Mouse (Mus musculus): ENCODE measurements around the gene Arhgap10. TPM values are rescaled to one million over a fixed set of nuclear protein-coding genes. Genes with fewer than 3 reads are reported as not detected.

The Arhgap10 gene
- total RNA-seq, 2 experiments from 2014 or later, result 15.8 to 20.1 TPM

GRCm38 (mm10) chr8:77456263-77456662 lies 61.5 kb downstream of the Arhgap10 start:
- intact Hi-C loops (cut with DNase I), result no loop called here
- no peak for DNase-seq (ENCODE audit: low spot score in 2 of 2)

GRCm38 (mm10) chr8:77453836-77454235 lies 63.9 kb downstream of the Arhgap10 start:
- no peak for DNase-seq (ENCODE audit: low spot score in 2 of 2)
- intact Hi-C loops (cut with DNase I), result no loop called here

- intact Hi-C loops (cut with DNase I), result no loop called here
- DNase-seq (ENCODE audit: low spot score in 2 of 2), result no peak
Observed at GRCm38 (mm10) chr8:77451466-77452382, 66.0 kb downstream of the Arhgap10 start.

- no peak for DNase-seq (ENCODE audit: low spot score in 2 of 2)
- intact Hi-C loops (cut with DNase I), result no loop called here
Observed at GRCm38 (mm10) chr8:77451052-77451451, 66.7 kb downstream of the Arhgap10 start.

GRCm38 (mm10) chr8:77446294-77446693 lies 71.5 kb downstream of the Arhgap10 start:
- intact Hi-C loops (cut with DNase I), result no loop called here
- DNase-seq (ENCODE audit: low spot score in 2 of 2), result no peak

DNA sequence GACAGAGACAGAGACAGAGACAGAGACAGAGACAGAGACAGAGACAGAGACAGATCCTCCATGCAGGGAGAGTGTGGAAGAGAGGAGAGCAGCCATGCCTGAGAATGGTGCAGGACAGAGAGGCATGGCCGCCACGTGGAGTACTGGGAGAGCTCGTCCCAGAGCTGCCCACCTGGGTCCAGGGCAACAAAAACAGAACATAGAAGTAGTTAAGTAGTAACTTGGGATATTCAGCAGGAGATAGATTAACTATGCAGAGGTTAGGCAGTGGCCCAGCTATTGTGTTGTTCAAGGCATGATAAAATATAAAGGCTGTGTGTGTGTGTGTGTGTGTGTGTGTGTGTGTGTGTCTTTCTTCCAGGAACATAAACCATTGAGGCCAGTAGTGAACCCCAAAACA lies 72.1 kb downstream of the Arhgap10 start:
- no peak for DNase-seq (ENCODE audit: low spot score in 2 of 2)
- intact Hi-C loops (cut with DNase I), result no loop called here

GRCm38 (mm10) chr8:77444166-77444870 lies 73.4 kb downstream of the Arhgap10 start:
- peak in 1 of 2 experiments; percentile 64 for DNase-seq (ENCODE audit: low spot score in 2 of 2)
- intact Hi-C loops (cut with DNase I), result no loop called here

- intact Hi-C loops (cut with DNase I), result no loop called here
- no peak for DNase-seq (ENCODE audit: low spot score in 2 of 2)
Observed at GRCm38 (mm10) chr8:77442452-77442851, 75.3 kb downstream of the Arhgap10 start.

- intact Hi-C loops (cut with DNase I), result no loop called here
- no peak for DNase-seq (ENCODE audit: low spot score in 2 of 2)
Observed at GRCm38 (mm10) chr8:77440913-77441312, 76.8 kb downstream of the Arhgap10 start.

GRCm38 (mm10) chr8:77440324-77440880 lies 77.4 kb downstream of the Arhgap10 start:
- intact Hi-C loops (cut with DNase I), result no loop called here
- no peak for DNase-seq (ENCODE audit: low spot score in 2 of 2)

GRCm38 (mm10) chr8:77439670-77440069 lies 78.1 kb downstream of the Arhgap10 start:
- DNase-seq (ENCODE audit: low spot score in 2 of 2), result no peak
- intact Hi-C loops (cut with DNase I), result no loop called here

GRCm38 (mm10) chr8:77437807-77438493 lies 79.8 kb downstream of the Arhgap10 start:
- DNase-seq (ENCODE audit: low spot score in 2 of 2), result no peak
- intact Hi-C loops (cut with DNase I), result no loop called here

DNA sequence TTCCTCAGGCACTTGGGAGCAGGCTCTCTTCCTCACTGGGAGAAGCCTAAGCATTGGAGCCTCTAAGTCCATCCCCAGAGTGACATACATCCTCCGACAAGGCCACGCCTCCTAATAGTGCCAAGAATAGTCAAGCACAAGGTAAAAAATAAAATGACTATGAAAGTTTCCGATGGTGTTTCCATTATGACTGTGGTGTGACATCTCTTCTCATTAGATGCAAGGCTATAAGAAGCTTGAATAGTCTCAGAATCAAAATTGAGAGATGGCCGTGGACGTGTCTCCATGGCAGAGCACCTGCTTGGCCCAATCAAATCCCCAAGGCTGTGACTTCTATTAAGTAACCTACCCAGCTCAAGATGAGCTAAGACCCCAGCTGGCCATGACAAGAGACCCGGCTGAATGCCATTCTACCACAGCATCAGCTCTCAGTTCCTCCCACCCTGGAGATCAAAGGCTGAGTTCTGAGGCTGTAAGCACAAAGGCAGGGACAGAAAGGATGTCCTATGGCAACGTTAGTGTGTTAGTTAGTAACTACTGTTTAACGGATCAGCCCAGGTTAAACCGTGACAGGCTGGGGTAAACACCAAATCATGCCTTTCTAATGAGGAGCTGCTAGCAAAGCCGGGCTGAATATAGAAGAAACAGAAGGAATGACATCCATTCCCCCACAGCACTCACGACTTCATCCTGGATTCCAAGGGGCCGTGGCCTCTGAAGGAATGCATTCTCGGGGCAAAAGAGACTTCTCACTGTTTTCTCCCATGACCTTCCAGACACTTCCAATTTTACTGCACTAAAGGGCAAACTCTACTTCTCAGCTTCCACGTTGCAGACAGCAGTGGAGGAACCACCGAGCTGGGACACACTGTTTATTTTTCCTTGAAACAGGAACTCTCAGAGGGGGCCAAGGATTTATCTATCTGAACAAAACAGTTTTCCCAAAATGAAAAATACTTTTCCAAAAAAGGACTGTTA lies 81.5 kb downstream of the Arhgap10 start:
- no peak for DNase-seq (ENCODE audit: low spot score in 2 of 2)
- intact Hi-C loops (cut with DNase I), result no loop called here

- DNase-seq (ENCODE audit: low spot score in 2 of 2), result no peak
- intact Hi-C loops (cut with DNase I), result no loop called here
Observed at GRCm38 (mm10) chr8:77433221-77433620, 84.5 kb downstream of the Arhgap10 start.

DNA sequence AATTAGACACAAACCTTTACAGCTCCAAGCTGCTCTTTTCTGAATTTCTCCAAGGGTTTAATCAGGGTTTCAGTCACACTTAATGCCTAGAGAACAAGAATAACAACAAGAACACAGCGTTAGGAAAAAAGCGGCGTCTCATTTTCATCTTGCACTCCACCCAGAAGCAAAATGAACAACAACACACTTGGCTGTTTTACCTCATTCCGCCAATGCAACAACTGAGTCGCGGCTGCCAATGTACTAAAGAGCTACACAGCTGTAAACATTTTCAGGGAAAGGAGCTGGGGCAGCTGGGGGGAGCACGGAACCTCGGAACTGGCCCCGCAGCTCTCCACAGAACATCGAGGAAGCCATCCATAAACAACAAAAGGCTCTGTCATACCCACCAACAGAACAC lies 85.0 kb downstream of the Arhgap10 start:
- intact Hi-C loops (cut with DNase I), result no loop called here
- DNase-seq (ENCODE audit: low spot score in 2 of 2), result no peak

GRCm38 (mm10) chr8:77428420-77428819 lies 89.3 kb downstream of the Arhgap10 start:
- intact Hi-C loops (cut with DNase I), result no loop called here
- no peak for DNase-seq (ENCODE audit: low spot score in 2 of 2)

DNA sequence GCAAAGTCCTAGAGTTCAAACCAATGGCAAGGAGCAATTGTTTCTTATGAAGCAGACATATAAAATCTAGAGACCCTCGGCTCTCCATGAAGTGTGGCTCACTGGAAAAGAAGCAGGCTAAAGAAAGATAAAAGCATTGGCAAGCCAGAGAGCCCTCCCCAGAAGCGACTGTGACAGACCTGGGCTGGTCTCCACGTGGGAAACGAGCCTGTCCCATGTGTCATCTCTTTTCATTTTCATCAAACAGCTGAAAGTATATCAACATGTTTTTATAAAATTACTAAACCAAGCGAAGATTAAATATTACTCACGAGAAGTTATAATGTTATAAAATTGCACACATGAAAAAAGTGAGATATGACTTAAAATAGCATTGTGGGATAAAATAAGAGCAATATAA lies 89.7 kb downstream of the Arhgap10 start:
- intact Hi-C loops (cut with DNase I), result no loop called here
- DNase-seq (ENCODE audit: low spot score in 2 of 2), result no peak

DNA sequence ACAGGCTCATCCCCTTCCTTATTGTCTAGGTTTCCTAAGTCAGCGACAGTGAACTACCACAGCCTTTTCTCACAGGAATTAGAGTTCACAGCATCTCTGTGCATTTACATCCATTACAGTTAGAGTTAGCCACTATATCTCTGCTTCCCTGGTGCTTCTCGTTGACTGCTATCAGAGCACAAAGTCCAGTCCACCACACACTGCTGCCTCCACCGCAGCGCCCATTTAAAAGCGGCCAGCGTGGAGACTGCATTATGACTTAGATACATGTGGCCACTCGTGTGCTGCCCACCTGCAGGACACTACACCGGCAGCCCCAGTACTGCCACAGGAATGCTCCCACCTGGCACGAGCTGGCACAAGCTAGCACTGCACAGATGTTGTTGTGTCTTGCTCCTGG lies 90.3 kb downstream of the Arhgap10 start:
- no peak for DNase-seq (ENCODE audit: low spot score in 2 of 2)
- intact Hi-C loops (cut with DNase I), result no loop called here

DNA sequence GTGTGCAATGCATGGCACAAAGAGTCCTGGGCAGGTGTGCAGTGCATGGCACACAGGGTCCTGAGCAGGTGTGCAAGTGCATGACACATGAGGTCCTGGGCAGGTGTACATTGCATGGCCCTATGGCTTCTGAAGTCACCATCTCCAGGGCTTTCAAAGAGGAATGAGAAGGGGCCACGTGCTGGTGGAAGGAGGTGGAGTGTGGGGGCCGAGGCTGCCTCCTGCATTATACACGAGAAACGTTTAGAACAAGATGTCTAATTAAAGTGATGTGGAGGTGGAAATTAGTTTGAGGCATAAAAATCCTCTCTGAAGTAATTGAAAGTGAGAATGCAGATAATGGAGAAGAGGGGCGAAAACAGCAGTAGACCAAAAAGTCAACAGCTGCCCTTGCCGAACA lies 93.9 kb downstream of the Arhgap10 start:
- peak in 1 of 2 experiments; percentile 39 for DNase-seq (ENCODE audit: low spot score in 2 of 2)
- intact Hi-C loops (cut with DNase I), result loop anchor here (5.0 kb wide), 1 partner anchor 93 kb away; the partner anchor contains the start of gene Arhgap10

All from left cerebral cortex, postnatal 14 days (tissue).